Mouse (Mus musculus) heart, postnatal 25 days (tissue): ENCODE results near the gene Cel. TPM values are rescaled to one million over a fixed set of nuclear protein-coding genes. Genes with fewer than 3 reads are reported as not detected.
"Not testable (repeated sequence)": the region's sequence is repeated elsewhere in the genome, so short reads cannot be mapped to it uniquely, and the experiment has no call there.

Experiments used
- DNase-seq: peaks from one replicate; pipeline ENCODE4 v3.0.0; 2022; ENCODE audit warnings: low spot score
- intact Hi-C: fragments of 180-260 bp; cut with DNase I; formaldehyde crosslinking; loops from one replicate; pipeline ENCODE4 v1.15.1; 2025
- microRNA-seq: library from miRNA; unstranded; fragments of <30 nt; microRNA quantifications from one replicate; pipeline ENCODE4 v1.2.0, GENCODE M21; 2022
- total RNA-seq, 2 experiments: library from RNA; stranded (reverse); gene quantifications; 2 replicates each; pipeline ENCODE4 v1.2.3; 2021

The Cel gene
- total RNA-seq, 2 experiments from 2014 or later, result not detected

- intact Hi-C loops, result no loop called here
- peak; percentile 76 for DNase-seq
Measured at GRCm38 (mm10) chr2:28525219-28525942, 37.8 kb downstream of the Cel start.

- intact Hi-C loops, result no loop called here
- no peak for DNase-seq
Measured at GRCm38 (mm10) chr2:28524406-28524805, 38.8 kb downstream of the Cel start.

- DNase-seq, result peak; percentile 73
- intact Hi-C loops, result no loop called here
Measured at GRCm38 (mm10) chr2:28523643-28524117, 39.5 kb downstream of the Cel start.

- DNase-seq, result no peak
- intact Hi-C loops, result no loop called here
Measured at GRCm38 (mm10) chr2:28522166-28522565, 41.0 kb downstream of the Cel start.

GRCm38 (mm10) chr2:28521571-28522151, 41.5 kb downstream of the Cel start:
- intact Hi-C loops, result no loop called here
- no peak for DNase-seq

GRCm38 (mm10) chr2:28520581-28520980, 42.6 kb downstream of the Cel start:
- DNase-seq, result no peak
- intact Hi-C loops, result no loop called here

GRCm38 (mm10) chr2:28518231-28518630, 45.0 kb downstream of the Cel start:
- intact Hi-C loops, result no loop called here

GRCm38 (mm10) chr2:28517206-28517909, 45.8 kb downstream of the Cel start:
- intact Hi-C loops, result no loop called here
- DNase-seq, result no peak

More at GRCm38 (mm10) chr2:28518231-28518630, 45.0 kb downstream of the Cel start:
- no peak for DNase-seq

- DNase-seq, result peak; percentile 56
- intact Hi-C loops, result loop anchor here (1.0 kb wide), 1 partner anchor 34 kb away; no protein-coding TSS in a partner anchor
Measured at GRCm38 (mm10) chr2:28514489-28514888, 48.7 kb downstream of the Cel start.

GRCm38 (mm10) chr2:28513431-28514370, 49.5 kb downstream of the Cel start:
- DNase-seq, result no peak
- intact Hi-C loops, result loop anchor here (1.0 kb wide), 1 partner anchor 35 kb away; no protein-coding TSS in a partner anchor

- intact Hi-C loops, result no loop called here
- DNase-seq, result no peak
Measured at GRCm38 (mm10) chr2:28512798-28513401, 50.3 kb downstream of the Cel start, which contains the start of gene Ralgds. Gene Ralgds, plus strand, starts transcription at chr2:28513125.

- DNase-seq, intact Hi-C loops: not testable (repeated sequence)
Measured at GRCm38 (mm10) chr2:28511600-28511999, 51.6 kb downstream of the Cel start.

GRCm38 (mm10) chr2:28506291-28506690, 56.9 kb downstream of the Cel start:
- intact Hi-C loops, result no loop called here
- DNase-seq, result peak; percentile 0

- intact Hi-C loops, result no loop called here
- no peak for DNase-seq
Measured at GRCm38 (mm10) chr2:28505795-28506194, 57.4 kb downstream of the Cel start, which contains the start of gene Gm10134. Gene Gm10134, plus strand, starts transcription at chr2:28506095.

Small RNA genes within 50 kb of the gene (microRNA-seq; reads per million reads assigned to microRNA genes)
- not detected for gene Gm22824

Other genes with a start within 250 kb of the Cel start
- gene Ppp1r26, start 116.6 kb downstream of the Cel start, total RNA-seq, result 1 to 10 TPM; 4.2 to 4.6 TPM
- gene 1700007K13Rik, start 97.1 kb downstream of the Cel start, total RNA-seq, result not detected
- 10 to 100 TPM; 43.0 to 43.9 TPM for gene Mrps2, start 95.3 kb downstream of the Cel start, total RNA-seq
- gene Gbgt1, start 66.5 kb downstream of the Cel start, total RNA-seq, result 1 to 10 TPM; 1.7 to 3.1 TPM
- 1 to 10 TPM in 1 of 2 experiments, not detected in 1; 1.4 TPM for gene Gm10134, start 57.3 kb downstream of the Cel start, total RNA-seq
- 10 to 100 TPM; 11.9 to 13.8 TPM for gene Ralgds, start 50.3 kb downstream of the Cel start, total RNA-seq
- 10 to 100 TPM; 11.5 to 11.6 TPM for gene Gtf3c5, start 20.3 kb upstream of the Cel start, total RNA-seq
- gene Gfi1b, start 58.6 kb upstream of the Cel start, total RNA-seq, result not detected
- 10 to 100 TPM; 23.5 to 24.7 TPM for gene Tsc1, start 77.8 kb upstream of the Cel start, total RNA-seq
- under 1 TPM in 1 of 2 experiments, not detected in 1; 0.52 TPM for gene Spaca9, start 136.3 kb upstream of the Cel start, total RNA-seq
- not detected for gene Ak8, start 136.8 kb upstream of the Cel start, total RNA-seq